Mouse (Mus musculus): Measurements from ENCODE around the gene Hmox1. TPM values are rescaled to one million over a fixed set of nuclear protein-coding genes. Genes with fewer than 3 reads are reported as not detected.
A peak's percentile ranks its signal among the peaks of the same experiment; 100 is the strongest.

Hmox1 gene
- total RNA-seq (2018; cell fraction: chromatin; rRNA removed) = 100 to 1,000 TPM in 1 of 26 experiments, 10 to 100 TPM in 23, 1 to 10 TPM in 2; 7.0 to 111 (median 46.5) TPM
- total RNA-seq (2018; cell fraction: cytosol; rRNA removed) = 100 to 1,000 TPM; 239 to 513 (median 404) TPM
- 100 to 1,000 TPM in 19 of 26 experiments, 10 to 100 TPM in 7; 26.8 to 387 (median 119) TPM for total RNA-seq (2018; cell fraction: nucleus; rRNA removed)
- polyA plus RNA-seq (2018) = 364 to 915 TPM (median 701 TPM) in 3 replicates

- 10% methylated on average over 36 of the region's 36 CpGs for WGBS (ENCODE audit: missing documents)
- peak within 1 kb of the TSS; percentile 91 for H3K27ac ChIP-seq
- H3K79me2 ChIP-seq (ENCODE audit: inconsistent target) = peaks cover 44% of the 10 kb centered on the region
- H3K4me3 ChIP-seq (ENCODE audit: inconsistent target) = peak within 1 kb of the TSS; percentile 97
- H3K36me3 ChIP-seq (ENCODE audit: inconsistent target) = peaks cover 36% of the 10 kb centered on the region
Measured at GRCm38 (mm10) chr8:75093399-75094156, at the start of gene Hmox1. Gene Hmox1, plus strand, starts transcription at chr8:75093621.

- H3K36me3 ChIP-seq (ENCODE audit: inconsistent target) = peaks cover 6% of the 10 kb centered on the region; the same call in 1 of the 2 replicates
- WGBS (ENCODE audit: missing documents) = 100% methylated on average over 1 of the region's 1 CpGs
- H3K79me2 ChIP-seq (ENCODE audit: inconsistent target) = peaks cover 94% of the 10 kb centered on the region
- H3K4me3 ChIP-seq (ENCODE audit: inconsistent target) = no peak overlapping the region
- H3K27ac ChIP-seq = no peak overlapping the region
Measured at GRCm38 (mm10) chr8:75046303-75046702, 47.1 kb upstream of the Hmox1 start.

GRCm38 (mm10) chr8:75047784-75048183, 45.6 kb upstream of the Hmox1 start:
- Histone ChIP-seq H3K36me3 (ENCODE audit: inconsistent target) (peaks cover 12% of the 10 kb centered on the region; the same call in 1 of the 2 replicates), H3K79me2 (ENCODE audit: inconsistent target) (peaks cover 79% of the 10 kb centered on the region), H3K27ac (no peak overlapping the region), H3K4me3 (ENCODE audit: inconsistent target) (no peak overlapping the region)
- WGBS (ENCODE audit: missing documents) = 92% methylated on average over 3 of the region's 3 CpGs

- Histone ChIP-seq H3K79me2 (ENCODE audit: inconsistent target) (peaks cover 23% of the 10 kb centered on the region; the same call in 1 of the 2 replicates), H3K27ac (no peak overlapping the region), H3K4me3 (ENCODE audit: inconsistent target) (no peak overlapping the region), H3K36me3 (ENCODE audit: inconsistent target) (peaks cover 39% of the 10 kb centered on the region)
- WGBS (ENCODE audit: missing documents) = 62% methylated on average over 4 of the region's 4 CpGs
Measured at GRCm38 (mm10) chr8:75053342-75053741, 40.1 kb upstream of the Hmox1 start.

DNA sequence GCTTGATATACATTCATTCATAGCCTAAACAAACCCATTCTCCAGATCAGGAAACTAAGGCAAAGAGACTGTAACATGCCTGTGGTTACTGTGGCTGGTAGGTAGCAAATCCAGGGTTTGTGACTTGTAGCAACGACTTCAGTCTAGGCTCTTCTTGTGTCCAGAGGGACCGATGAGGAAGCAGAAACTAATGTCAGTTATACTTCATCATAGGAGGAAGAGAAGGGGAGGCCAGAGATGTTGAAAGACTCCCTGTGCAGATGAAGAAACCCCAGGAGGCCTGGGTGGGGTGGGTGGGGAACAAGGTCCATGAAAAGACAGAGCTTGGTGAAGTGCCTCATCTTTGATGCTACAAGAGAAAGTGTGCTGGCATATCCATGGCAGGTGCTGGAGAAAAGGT, 37.7 kb upstream of the Hmox1 start:
- Histone ChIP-seq H3K36me3 (ENCODE audit: inconsistent target) (peaks cover 54% of the 10 kb centered on the region), H3K27ac (no peak overlapping the region)
- 9% methylated on average over 2 of the region's 2 CpGs for WGBS (ENCODE audit: missing documents)

GRCm38 (mm10) chr8:75060022-75060421, 33.4 kb upstream of the Hmox1 start:
- Histone ChIP-seq H3K36me3 (ENCODE audit: inconsistent target) (peaks cover 52% of the 10 kb centered on the region), H3K79me2 (ENCODE audit: inconsistent target) (no peaks in the 10 kb centered on the region), H3K27ac (no peak overlapping the region), H3K4me3 (ENCODE audit: inconsistent target) (no peak overlapping the region)
- WGBS (ENCODE audit: missing documents) = 41% methylated on average over 6 of the region's 6 CpGs

More for the DNA sequence above, 37.7 kb upstream of the Hmox1 start:
- no peak overlapping the region for H3K4me3 ChIP-seq (ENCODE audit: inconsistent target)
- H3K79me2 ChIP-seq (ENCODE audit: inconsistent target) = peaks cover under 1% of the 10 kb centered on the region; the same call in 1 of the 2 replicates

- Histone ChIP-seq H3K4me3 (ENCODE audit: inconsistent target) (no peak overlapping the region), H3K79me2 (ENCODE audit: inconsistent target) (no peaks in the 10 kb centered on the region), H3K27ac (no peak overlapping the region), H3K36me3 (ENCODE audit: inconsistent target) (peaks cover 60% of the 10 kb centered on the region)
- 96% methylated on average over 2 of the region's 2 CpGs for WGBS (ENCODE audit: missing documents)
Measured at GRCm38 (mm10) chr8:75060815-75061214, 32.6 kb upstream of the Hmox1 start.

GRCm38 (mm10) chr8:75063290-75063689, 30.1 kb upstream of the Hmox1 start:
- Histone ChIP-seq H3K79me2 (ENCODE audit: inconsistent target) (peaks cover 6% of the 10 kb centered on the region), H3K27ac (peak overlapping the region; percentile 76), H3K36me3 (ENCODE audit: inconsistent target) (peaks cover 46% of the 10 kb centered on the region), H3K4me3 (ENCODE audit: inconsistent target) (no peak overlapping the region)
- 38% methylated on average over 3 of the region's 3 CpGs for WGBS (ENCODE audit: missing documents)

DNA sequence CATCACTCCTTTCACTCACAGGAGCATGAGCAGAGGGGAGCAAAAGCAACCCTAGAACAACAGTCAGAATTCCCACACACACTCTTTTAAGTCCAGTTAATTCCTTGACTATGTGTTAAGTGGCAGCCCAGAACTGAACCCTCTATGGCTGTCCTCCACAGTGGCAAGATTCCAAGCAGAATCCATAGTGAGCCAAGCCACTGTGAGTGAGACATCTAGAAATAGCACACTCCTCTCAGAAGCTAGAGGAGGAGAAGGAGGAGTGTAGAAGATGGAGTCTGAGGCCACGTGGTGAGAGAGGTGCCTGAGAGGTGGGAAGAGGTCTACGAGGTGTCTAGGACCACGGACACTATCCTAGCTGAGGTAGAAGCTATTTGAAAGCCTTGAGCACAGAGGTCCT, 28.6 kb upstream of the Hmox1 start:
- Histone ChIP-seq H3K4me3 (ENCODE audit: inconsistent target) (no peak overlapping the region), H3K36me3 (ENCODE audit: inconsistent target) (peaks cover 32% of the 10 kb centered on the region; the same call in 1 of the 2 replicates), H3K79me2 (ENCODE audit: inconsistent target) (peaks cover 7% of the 10 kb centered on the region), H3K27ac (peak overlapping the region; percentile 76)
- 95% methylated on average over 3 of the region's 3 CpGs for WGBS (ENCODE audit: missing documents)

GRCm38 (mm10) chr8:75067287-75067686, 26.1 kb upstream of the Hmox1 start:
- 19% methylated on average over 6 of the region's 6 CpGs for WGBS (ENCODE audit: missing documents)
- Histone ChIP-seq H3K27ac (peak overlapping the region; percentile 86), H3K36me3 (ENCODE audit: inconsistent target) (peaks cover 19% of the 10 kb centered on the region; the same call in 1 of the 2 replicates), H3K4me3 (ENCODE audit: inconsistent target) (peak overlapping the region; percentile 24), H3K79me2 (ENCODE audit: inconsistent target) (peaks cover 7% of the 10 kb centered on the region)

DNA sequence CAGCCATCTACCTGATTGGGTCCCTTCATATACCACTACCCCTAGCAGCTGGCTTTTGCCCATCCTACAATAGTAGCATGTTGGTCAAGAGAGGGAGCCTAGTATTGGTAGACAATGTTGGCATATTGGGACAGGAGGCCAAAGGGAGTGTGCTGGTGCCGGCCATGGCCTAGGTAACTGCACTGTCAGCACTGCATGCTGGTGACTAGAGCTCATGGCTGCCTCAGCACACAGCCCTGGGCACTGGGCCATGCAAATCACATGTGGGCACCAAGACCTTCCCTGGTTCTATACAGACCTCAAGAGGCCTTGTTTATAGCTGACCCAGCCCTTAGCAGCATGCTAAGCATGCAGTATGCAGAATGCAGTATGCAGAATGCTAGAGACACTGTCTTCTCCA, 23.1 kb upstream of the Hmox1 start:
- WGBS (ENCODE audit: missing documents) = 80% methylated on average over 1 of the region's 1 CpGs
- 0 out of 2 replicates have a peak overlapping the region, but pooled peaks have one; percentile 12 for H3K27ac ChIP-seq
- H3K4me3 ChIP-seq (ENCODE audit: inconsistent target) = no peak overlapping the region
- peaks cover 8% of the 10 kb centered on the region; the same call in 1 of the 2 replicates for H3K36me3 ChIP-seq (ENCODE audit: inconsistent target)
- peaks cover 7% of the 10 kb centered on the region for H3K79me2 ChIP-seq (ENCODE audit: inconsistent target)

- WGBS (ENCODE audit: missing documents) = 32% methylated on average over 4 of the region's 4 CpGs
Measured at GRCm38 (mm10) chr8:75071627-75072346, 21.6 kb upstream of the Hmox1 start.

GRCm38 (mm10) chr8:75074876-75075275, 18.5 kb upstream of the Hmox1 start:
- Histone ChIP-seq H3K27ac (no peak overlapping the region), H3K4me3 (ENCODE audit: inconsistent target) (no peak overlapping the region), H3K36me3 (ENCODE audit: inconsistent target) (no peaks in the 10 kb centered on the region), H3K79me2 (ENCODE audit: inconsistent target) (no peaks in the 10 kb centered on the region)
- WGBS (ENCODE audit: missing documents) = 100% methylated on average over 1 of the region's 1 CpGs

More at GRCm38 (mm10) chr8:75071627-75072346, 21.6 kb upstream of the Hmox1 start:
- no peak overlapping the region for H3K27ac ChIP-seq
- no peak overlapping the region for H3K4me3 ChIP-seq (ENCODE audit: inconsistent target)
- peaks cover 7% of the 10 kb centered on the region for H3K79me2 ChIP-seq (ENCODE audit: inconsistent target)
- H3K36me3 ChIP-seq (ENCODE audit: inconsistent target) = no peaks in the 10 kb centered on the region

DNA sequence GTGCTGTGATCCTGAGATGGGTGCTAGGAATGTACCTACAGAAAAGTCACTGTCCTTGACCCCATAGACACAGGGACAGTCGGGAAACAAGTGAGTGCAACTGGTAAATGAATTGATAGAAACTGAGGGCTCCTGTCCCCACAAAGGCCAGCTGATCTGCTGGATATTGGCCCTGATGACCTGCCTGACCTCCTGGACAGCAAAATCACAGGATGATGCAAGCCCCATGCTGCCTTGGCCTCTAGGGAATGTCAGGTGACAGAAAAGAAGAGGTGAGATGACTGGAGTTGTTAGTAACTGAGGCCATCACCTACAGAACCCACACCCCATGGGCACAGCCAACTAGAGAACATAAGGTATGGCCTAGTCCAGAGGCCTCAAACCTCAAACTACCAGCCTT, 15.2 kb upstream of the Hmox1 start:
- WGBS (ENCODE audit: missing documents) = 100% methylated on average over 1 of the region's 1 CpGs
- H3K27ac ChIP-seq = no peak overlapping the region

More for the DNA sequence above, 15.2 kb upstream of the Hmox1 start:
- H3K79me2 ChIP-seq (ENCODE audit: inconsistent target) = no peaks in the 10 kb centered on the region
- no peak overlapping the region for H3K4me3 ChIP-seq (ENCODE audit: inconsistent target)
- no peaks in the 10 kb centered on the region for H3K36me3 ChIP-seq (ENCODE audit: inconsistent target)
